Mouse (Mus musculus): ENCODE data around the gene Fam124a. TPM values are rescaled to one million over a fixed set of nuclear protein-coding genes. Genes with fewer than 3 reads are reported as not detected.

Gene Fam124a
- 29.2 and 40.4 TPM in 2 replicates for polyA plus RNA-seq (2012; rRNA removed)

GRCm38 (mm10) chr14:62555309-62555829 is at the start of gene Fam124a:
Gene Fam124a (plus strand): TSS chr14:62555737.
- DNase-seq (ENCODE audit: low read depth) = peak; percentile 95
- TF ChIP-seq CTCF (IDR thresholded peaks at IDR 0.05; ENCODE audit: borderline replicate concordance, extremely low read depth, insufficient read depth, insufficient read length) (peak; percentile 52), POLR2A (IDR thresholded peaks at IDR 0.05; ENCODE audit: borderline replicate concordance, extremely low read depth, insufficient read depth, insufficient read length, poor library complexity, severe bottlenecking) (peak; percentile 84)

DNA sequence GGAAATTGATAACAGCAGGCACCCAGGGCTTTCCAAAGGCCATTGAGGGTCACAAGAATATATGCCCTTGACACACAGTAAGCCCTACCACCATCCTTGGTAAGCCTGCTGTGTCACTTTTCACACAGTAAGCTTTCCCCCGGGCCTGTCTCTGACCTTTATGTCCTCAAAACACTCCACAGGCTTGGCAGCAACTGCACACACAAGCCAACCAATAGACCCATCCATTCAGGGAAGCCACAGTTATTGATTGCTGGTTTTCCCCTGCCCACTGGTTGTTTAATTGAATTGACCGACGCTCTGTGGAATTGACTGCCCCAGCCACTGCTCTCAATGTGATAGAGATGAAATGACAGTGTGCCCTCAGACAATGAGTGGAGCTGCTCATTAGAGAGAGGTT is 49.3 kb upstream of the Fam124a start:
- no peak for TF ChIP-seq POLR2A (IDR thresholded peaks at IDR 0.05; ENCODE audit: borderline replicate concordance, extremely low read depth, insufficient read depth, insufficient read length, poor library complexity, severe bottlenecking)
- TF ChIP-seq CTCF (IDR thresholded peaks at IDR 0.05; ENCODE audit: borderline replicate concordance, extremely low read depth, insufficient read depth, insufficient read length) = no peak
- DNase-seq (ENCODE audit: low read depth) = no peak

- TF ChIP-seq CTCF (IDR thresholded peaks at IDR 0.05; ENCODE audit: borderline replicate concordance, extremely low read depth, insufficient read depth, insufficient read length) (no peak), POLR2A (IDR thresholded peaks at IDR 0.05; ENCODE audit: borderline replicate concordance, extremely low read depth, insufficient read depth, insufficient read length, poor library complexity, severe bottlenecking) (no peak)
- DNase-seq (ENCODE audit: low read depth) = no peak
Observed at GRCm38 (mm10) chr14:62509350-62509749, 46.2 kb upstream of the Fam124a start.

DNA sequence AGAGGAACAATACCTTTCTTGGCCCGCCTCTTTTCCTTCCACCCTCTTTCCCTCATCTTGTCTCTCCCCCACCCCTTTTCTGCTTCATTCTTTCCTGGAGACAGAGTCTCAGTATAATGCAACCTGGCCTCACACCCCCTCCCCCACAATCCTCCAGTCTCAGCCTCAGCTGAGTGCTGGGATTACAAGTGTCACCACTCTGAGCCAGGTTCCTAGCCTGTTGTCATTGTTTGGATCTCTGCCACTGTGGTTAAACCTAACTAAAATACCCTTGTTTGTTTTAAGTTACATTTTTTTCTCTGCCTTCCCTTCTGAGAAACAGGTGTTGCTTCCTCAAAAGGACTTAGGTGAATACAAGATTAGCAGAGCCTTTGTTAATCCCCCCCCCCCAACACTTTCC is 42.7 kb upstream of the Fam124a start:
- no peak for DNase-seq (ENCODE audit: low read depth)
- TF ChIP-seq CTCF (IDR thresholded peaks at IDR 0.05; ENCODE audit: borderline replicate concordance, extremely low read depth, insufficient read depth, insufficient read length) = no peak
- TF ChIP-seq POLR2A (IDR thresholded peaks at IDR 0.05; ENCODE audit: borderline replicate concordance, extremely low read depth, insufficient read depth, insufficient read length, poor library complexity, severe bottlenecking) = no peak

DNA sequence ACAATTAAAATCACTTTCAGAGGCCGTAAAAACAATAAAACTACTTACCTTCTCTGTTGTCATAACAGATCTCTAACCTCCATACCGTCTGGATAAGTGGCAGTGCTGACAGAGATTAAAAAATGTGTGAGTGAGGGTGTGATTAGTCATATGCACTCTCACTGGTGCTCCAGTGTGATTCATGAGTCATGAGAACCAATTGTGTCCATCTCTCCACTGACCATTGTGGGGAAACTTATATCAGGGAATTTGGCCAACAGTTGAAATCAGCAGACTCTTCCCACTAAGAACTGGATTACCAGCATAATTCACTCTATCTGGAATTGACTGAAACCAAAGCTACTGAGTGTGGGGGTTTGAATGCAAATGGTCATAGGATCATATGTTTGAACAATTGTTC is 24.6 kb upstream of the Fam124a start:
- no peak for DNase-seq (ENCODE audit: low read depth)
- no peak for TF ChIP-seq CTCF (IDR thresholded peaks at IDR 0.05; ENCODE audit: borderline replicate concordance, extremely low read depth, insufficient read depth, insufficient read length)
- no peak for TF ChIP-seq POLR2A (IDR thresholded peaks at IDR 0.05; ENCODE audit: borderline replicate concordance, extremely low read depth, insufficient read depth, insufficient read length, poor library complexity, severe bottlenecking)

DNA sequence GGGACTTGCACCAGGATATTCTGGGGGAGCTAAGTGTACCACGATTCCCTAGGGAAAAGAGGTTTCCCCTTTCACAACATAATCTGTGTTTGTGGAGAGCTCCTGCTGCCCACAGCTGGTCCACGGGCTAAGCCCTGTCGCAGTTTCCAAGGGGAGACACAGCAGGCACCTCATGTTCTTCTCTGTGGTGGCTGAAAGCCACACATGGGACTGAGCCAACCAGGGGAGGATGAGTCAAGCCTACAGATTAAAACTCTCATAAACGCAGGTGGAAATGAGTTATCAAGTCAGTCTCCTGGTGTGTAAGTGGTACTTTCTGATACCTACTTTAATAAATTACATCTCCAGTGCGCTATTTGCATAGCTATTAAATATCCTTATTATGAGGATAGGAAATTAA is 19.4 kb upstream of the Fam124a start:
- TF ChIP-seq POLR2A (IDR thresholded peaks at IDR 0.05; ENCODE audit: borderline replicate concordance, extremely low read depth, insufficient read depth, insufficient read length, poor library complexity, severe bottlenecking) (no peak), CTCF (IDR thresholded peaks at IDR 0.05; ENCODE audit: borderline replicate concordance, extremely low read depth, insufficient read depth, insufficient read length) (no peak)
- no peak for DNase-seq (ENCODE audit: low read depth)

- no peak for DNase-seq (ENCODE audit: low read depth)
- TF ChIP-seq CTCF (IDR thresholded peaks at IDR 0.05; ENCODE audit: borderline replicate concordance, extremely low read depth, insufficient read depth, insufficient read length) (no peak), POLR2A (IDR thresholded peaks at IDR 0.05; ENCODE audit: borderline replicate concordance, extremely low read depth, insufficient read depth, insufficient read length, poor library complexity, severe bottlenecking) (no peak)
Observed at GRCm38 (mm10) chr14:62536988-62537387, 18.5 kb upstream of the Fam124a start.

DNA sequence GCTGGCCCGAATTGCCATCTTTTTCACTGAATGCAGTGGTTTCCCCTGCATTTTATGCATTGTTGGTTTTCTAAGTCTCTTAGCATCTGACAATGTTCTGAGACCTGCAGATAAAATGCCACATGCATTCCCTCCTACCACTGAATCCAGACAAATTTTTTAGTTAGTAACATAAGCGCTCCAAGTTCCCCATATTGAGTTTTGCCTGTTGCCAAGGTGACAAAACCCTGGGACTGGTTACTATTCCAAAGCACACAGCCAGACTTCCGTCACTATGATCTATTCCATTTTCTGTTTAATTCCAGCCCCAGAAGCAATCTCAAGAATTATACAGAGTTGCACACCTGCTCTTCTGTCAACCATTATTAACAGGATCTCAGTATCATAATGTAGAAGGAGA is 15.7 kb upstream of the Fam124a start:
- TF ChIP-seq CTCF (IDR thresholded peaks at IDR 0.05; ENCODE audit: borderline replicate concordance, extremely low read depth, insufficient read depth, insufficient read length) (no peak), POLR2A (IDR thresholded peaks at IDR 0.05; ENCODE audit: borderline replicate concordance, extremely low read depth, insufficient read depth, insufficient read length, poor library complexity, severe bottlenecking) (no peak)
- no peak for DNase-seq (ENCODE audit: low read depth)

- no peak for TF ChIP-seq CTCF (IDR thresholded peaks at IDR 0.05; ENCODE audit: borderline replicate concordance, extremely low read depth, insufficient read depth, insufficient read length)
- no peak for TF ChIP-seq POLR2A (IDR thresholded peaks at IDR 0.05; ENCODE audit: borderline replicate concordance, extremely low read depth, insufficient read depth, insufficient read length, poor library complexity, severe bottlenecking)
- no peak for DNase-seq (ENCODE audit: low read depth)
Observed at GRCm38 (mm10) chr14:62541751-62542150, 13.8 kb upstream of the Fam124a start.

- TF ChIP-seq CTCF (IDR thresholded peaks at IDR 0.05; ENCODE audit: borderline replicate concordance, extremely low read depth, insufficient read depth, insufficient read length) (no peak), POLR2A (IDR thresholded peaks at IDR 0.05; ENCODE audit: borderline replicate concordance, extremely low read depth, insufficient read depth, insufficient read length, poor library complexity, severe bottlenecking) (no peak)
- DNase-seq (ENCODE audit: low read depth) = no peak
Observed at GRCm38 (mm10) chr14:62546296-62546695, 9.2 kb upstream of the Fam124a start.

DNA sequence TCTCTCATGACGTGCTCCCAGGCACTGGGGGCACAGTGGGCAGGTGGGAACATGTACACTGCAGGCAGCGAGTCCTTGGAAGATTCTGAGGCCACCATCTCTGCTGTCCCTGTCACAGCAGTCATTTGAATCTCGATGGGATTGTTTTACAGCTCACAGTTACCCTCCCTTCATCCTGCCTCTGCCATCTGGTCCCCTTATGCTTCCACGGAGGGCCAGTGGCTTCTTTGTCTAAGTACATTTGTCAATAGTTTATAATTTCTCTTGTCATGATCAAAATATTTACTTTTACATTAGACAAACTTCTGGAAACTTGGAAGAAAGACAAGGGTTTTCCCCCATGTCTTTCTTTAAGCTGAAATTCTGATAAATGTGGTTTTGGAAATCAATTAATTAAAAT is 8.8 kb upstream of the Fam124a start:
- peak; percentile 43 for DNase-seq (ENCODE audit: low read depth)
- TF ChIP-seq CTCF (IDR thresholded peaks at IDR 0.05; ENCODE audit: borderline replicate concordance, extremely low read depth, insufficient read depth, insufficient read length) (no peak), POLR2A (IDR thresholded peaks at IDR 0.05; ENCODE audit: borderline replicate concordance, extremely low read depth, insufficient read depth, insufficient read length, poor library complexity, severe bottlenecking) (no peak)

DNA sequence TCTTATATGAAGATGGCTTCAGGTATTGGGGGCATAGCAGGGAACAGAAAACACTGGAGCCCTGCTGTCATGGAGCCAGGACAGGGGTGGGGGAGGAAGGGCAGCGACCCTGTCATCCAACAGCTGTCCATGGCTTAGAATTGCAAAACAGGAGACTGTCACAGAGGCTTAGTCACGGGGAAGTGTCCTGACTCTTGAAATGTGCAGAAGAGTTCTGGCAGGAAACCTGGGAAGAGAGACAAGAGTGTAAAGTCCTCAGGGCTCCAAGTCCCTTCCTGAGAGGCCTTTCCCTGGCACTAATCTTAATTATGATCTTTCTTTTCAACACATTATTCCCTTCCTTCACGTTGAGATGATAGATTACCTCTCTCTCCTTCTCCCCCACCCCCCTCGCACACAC is 5.4 kb upstream of the Fam124a start:
- no peak for DNase-seq (ENCODE audit: low read depth)
- TF ChIP-seq CTCF (IDR thresholded peaks at IDR 0.05; ENCODE audit: borderline replicate concordance, extremely low read depth, insufficient read depth, insufficient read length) = no peak
- no peak for TF ChIP-seq POLR2A (IDR thresholded peaks at IDR 0.05; ENCODE audit: borderline replicate concordance, extremely low read depth, insufficient read depth, insufficient read length, poor library complexity, severe bottlenecking)
